Mouse (Mus musculus) adrenal gland, postnatal 14 days (tissue): ENCODE measurements at regions not wholly inside any gene's neighbourhood (a gene's known extent, or its start where the extent isn't known, plus 50 kb on each side); places are given as distances from the start of the nearest gene placed in this dataset.

ENCODE experiments used
- DNase-seq: peaks from one replicate; pipeline ENCODE4 v3.0.0; 2021; ENCODE audit warnings: mixed read lengths

DNA sequence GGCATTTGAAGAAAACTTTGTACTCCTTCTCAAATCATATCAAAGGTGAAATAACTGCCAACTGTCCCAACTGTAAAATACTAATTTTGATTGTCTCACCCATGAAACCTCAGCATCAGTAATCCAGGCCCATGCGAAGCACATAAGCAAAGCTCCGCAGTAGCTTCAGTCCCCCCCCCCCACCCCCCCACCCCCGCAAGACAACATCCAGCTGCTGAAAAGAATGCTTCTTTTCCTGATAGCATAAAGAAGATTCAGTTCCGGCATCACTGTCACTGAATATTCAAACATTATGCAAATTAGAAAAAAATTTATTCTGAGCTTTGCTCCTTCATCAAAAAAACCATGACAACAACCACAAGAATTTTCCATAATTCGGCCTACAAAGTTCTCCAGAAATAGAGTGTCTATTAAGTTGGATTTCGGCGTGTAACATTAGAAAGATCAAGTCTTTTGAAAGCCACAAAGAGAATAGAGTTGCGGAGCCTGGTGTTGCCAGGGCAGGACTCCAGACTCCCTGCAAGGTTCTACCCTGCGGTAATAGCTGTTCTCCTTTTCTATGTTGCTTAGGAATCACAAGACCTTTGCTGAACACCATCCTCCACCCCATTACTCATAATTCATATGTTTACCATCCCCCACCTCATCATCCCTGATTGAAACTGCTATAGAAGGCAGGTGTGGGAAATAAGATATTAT lies 77.9 kb upstream of the Asb5 start:
- no peak for DNase-seq

- no peak for DNase-seq
These were observed 64.4 kb upstream of the Asb5 start for GRCm38 (mm10) chr8:54464977-54465376.

- DNase-seq = no peak
These were observed 63.8 kb upstream of the Asb5 start for GRCm38 (mm10) chr8:54465458-54466102.
